ENCODE assay signal across 22 mouse cellular contexts in the genomic region with DNA sequence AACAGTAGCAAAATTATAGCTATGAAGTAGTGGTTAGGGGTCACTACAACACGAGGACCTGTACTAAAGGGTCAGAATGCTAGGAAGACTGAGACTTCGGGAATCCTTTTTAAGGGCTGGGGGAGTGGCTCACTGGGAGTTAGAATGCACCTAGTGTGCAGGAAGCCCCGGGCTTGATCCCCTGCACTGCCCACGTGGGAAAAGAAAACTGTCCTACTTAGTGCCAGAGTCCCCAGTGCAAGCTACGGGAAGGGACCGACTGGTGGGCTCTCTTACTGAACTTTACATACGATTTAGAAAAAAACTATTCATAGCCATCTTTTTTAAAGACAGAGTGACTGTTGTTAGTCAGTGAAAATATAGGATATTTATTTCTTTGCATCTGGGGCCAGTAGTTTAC.
"Had no signal": no experiment of that assay in that cellular context is flagged by ENCODE, and none has a peak within 500 bp of the region (broad histone marks: within the 10 kb centered on the region; RNA-seq: fewer than 3 reads in every experiment).

No protein-coding gene starts in this region.

- H3K4me1 ChIP-seq: heart, embryonic 10.5 days; limb, embryonic 13.5 days; liver, embryonic 12.5 days had no signal

- DNase-seq: forebrain, postnatal 0 days; gastrocnemius, postnatal 10 days; gastrocnemius, postnatal 25 days; heart, adult 18-20 months; heart, postnatal 10 days; kidney, adult 11 months; kidney, adult 9 months; kidney, postnatal 14 days; layer of hippocampus, adult 9-11 months; layer of hippocampus, postnatal 36 days; left cerebral cortex, postnatal 4 days; lung, adult 18-20 months had no signal

- H3K4me3 ChIP-seq: heart, embryonic 10.5 days; heart, embryonic 12.5 days; hindbrain, embryonic 13.5 days; hindbrain, embryonic 15.5 days; limb, embryonic 13.5 days; limb, embryonic 15.5 days; liver, embryonic 12.5 days had no signal

- H3K9me3 ChIP-seq: hindbrain, embryonic 13.5 days; limb, embryonic 15.5 days had no signal

- H3K27ac ChIP-seq: heart, embryonic 10.5 days; hindbrain, embryonic 13.5 days; hindbrain, embryonic 15.5 days; hindbrain, postnatal 0 days; limb, embryonic 13.5 days; limb, embryonic 15.5 days; liver, embryonic 12.5 days; liver, embryonic 14.5 days had no signal

- H3K27me3 ChIP-seq: hindbrain, embryonic 13.5 days; hindbrain, embryonic 15.5 days; limb, embryonic 13.5 days; limb, embryonic 15.5 days; liver, embryonic 12.5 days had no signal

- H3K9ac ChIP-seq: forebrain, postnatal 0 days; heart, embryonic 12.5 days; hindbrain, embryonic 13.5 days; hindbrain, embryonic 15.5 days; limb, embryonic 13.5 days; limb, embryonic 15.5 days; liver, embryonic 12.5 days; liver, embryonic 14.5 days had no signal

- ATAC-seq: forebrain, postnatal 0 days; hindbrain, postnatal 0 days; intestine, embryonic 16.5 days; liver, embryonic 12.5 days had no signal

- H3K4me2 ChIP-seq: hindbrain, embryonic 13.5 days; hindbrain, embryonic 15.5 days; limb, embryonic 13.5 days; limb, embryonic 15.5 days; liver, embryonic 12.5 days had no signal

- H3K36me3 ChIP-seq: heart, embryonic 10.5 days; heart, embryonic 12.5 days; hindbrain, embryonic 13.5 days; hindbrain, embryonic 15.5 days; limb, embryonic 13.5 days; limb, embryonic 15.5 days; liver, embryonic 12.5 days had no signal
